Mouse (Mus musculus): ENCODE data around the gene Pak7.

- TF ChIP-seq CTCF (IDR thresholded peaks at IDR 0.05; ENCODE audit: borderline replicate concordance, extremely low read depth, insufficient read depth, insufficient read length) = no peak
- no peak for TF ChIP-seq POLR2A (IDR thresholded peaks at IDR 0.05; ENCODE audit: borderline replicate concordance, extremely low read depth, insufficient read depth, insufficient read length, poor library complexity, severe bottlenecking)
Observed at GRCm38 (mm10) chr2:136121867-136122266, 265.9 kb downstream of the Pak7 start.

Data from brain, embryonic 14.5 days (tissue).